Mouse (Mus musculus) liver, embryonic 14.5 days (tissue): Measurements from ENCODE around the gene Prx.

Experiments used
- CTCF ChIP-seq: IDR thresholded peaks from 2 replicates; pipeline ENCODE4 v1.5.1; 2016; ENCODE audit warnings: antibody characterized with exemption, low read depth, control low read depth
- EP300 ChIP-seq: IDR thresholded peaks from 2 replicates; pipeline ENCODE4 v1.6.1; 2016; ENCODE audit warnings: antibody characterized with exemption, low read depth

GRCm38 (mm10) chr7:27532480-27533050 is 33.4 kb downstream of the Prx start:
- no peak for TF ChIP-seq CTCF
- TF ChIP-seq EP300: no peak
